Mouse (Mus musculus) small intestine, adult 2 months (tissue): ENCODE data around the gene Epb41l5. TPM values are rescaled to one million over a fixed set of nuclear protein-coding genes. Genes with fewer than 3 reads are reported as not detected.
A peak's percentile ranks its signal among the peaks of the same experiment; 100 is the strongest.

Experiments
- H3K27ac ChIP-seq: fragments of 200-500 bp; 2 replicates; pipeline ENCODE4 v1.5.1; 2012; ENCODE audit warnings: low read depth, low read length, control low read depth, inconsistent platforms; ENCODE audit not compliant: insufficient read depth
- H3K27me3 ChIP-seq: fragments of 200-500 bp; 2 replicates; pipeline ENCODE4 v1.6.1; 2012; ENCODE audit warnings: mild to moderate bottlenecking, moderate library complexity, low read length, inconsistent platforms; ENCODE audit not compliant: control insufficient read depth, insufficient read depth
- H3K36me3 ChIP-seq: fragments of 200-500 bp; 2 replicates; pipeline ENCODE4 v1.6.1; 2012; ENCODE audit warnings: mild to moderate bottlenecking, low read length, control low read depth, inconsistent platforms; ENCODE audit not compliant: control insufficient read depth, insufficient read depth
- H3K4me1 ChIP-seq: fragments of 200-500 bp; 2 replicates; pipeline ENCODE4 v1.6.1; 2012; ENCODE audit warnings: low read length, inconsistent platforms, mixed read lengths; ENCODE audit not compliant: control insufficient read depth, insufficient read depth, insufficient read length
- H3K4me3 ChIP-seq: fragments of 200-500 bp; 2 replicates; pipeline ENCODE4 v1.5.1; 2012; ENCODE audit warnings: low read depth, mild to moderate bottlenecking, control low read depth, inconsistent platforms, low read length, moderate library complexity
- CTCF ChIP-seq: fragments of 200-500 bp; IDR thresholded peaks from 2 replicates; pipeline ENCODE4 v1.5.1; 2012; ENCODE audit warnings: low read depth, mild to moderate bottlenecking, control low read depth, inconsistent platforms, low read length, moderate library complexity, mixed read lengths; ENCODE audit not compliant: insufficient replicate concordance, insufficient read length; ENCODE audit errors: extremely low read depth
- POLR2A ChIP-seq: fragments of 200-500 bp; IDR thresholded peaks from 2 replicates; pipeline ENCODE4 v1.6.1; 2012; ENCODE audit warnings: low read depth, mild to moderate bottlenecking, control low read depth, inconsistent platforms, low read length, moderate library complexity
- WGBS: fragments of 180-500 bp; shearing (Covaris S2); methylation state at CpG from one replicate; pipeline ENCODE4 v1.1.7; 2018; 5-methylcytosine and 5-hydroxymethylcytosine counted together
- polyA plus RNA-seq: library from polyadenylated mRNA; depleted of rRNA; stranded (reverse); fragments of >200 nt; gene quantifications from 2 replicates; pipeline ENCODE4 v1.2.3, GENCODE M21; 2012

The Epb41l5 gene
- polyA plus RNA-seq, 1 experiment, result 2.2 TPM

- whole genome bisulfite sequencing, result 76% methylated on average over 18 of the region's 18 CpGs
- Histone ChIP-seq H3K36me3 (peaks cover 5% of the 10 kb centered on the region), H3K27ac (no peak overlapping the region), H3K4me1 (peaks cover 7% of the 10 kb centered on the region; the same call in 1 of the 2 replicates), H3K4me3 (no peak overlapping the region), H3K27me3 (no peaks in the 10 kb centered on the region)
- TF ChIP-seq POLR2A (no peak), CTCF (no peak)
These were observed 115.6 kb downstream of the Epb41l5 start for GRCm38 (mm10) chr1:119533093-119533805.

GRCm38 (mm10) chr1:119532165-119532564 is 116.6 kb downstream of the Epb41l5 start:
- Histone ChIP-seq H3K4me1 (peaks cover 7% of the 10 kb centered on the region; the same call in 1 of the 2 replicates), H3K27me3 (no peaks in the 10 kb centered on the region), H3K4me3 (no peak overlapping the region), H3K27ac (no peak overlapping the region), H3K36me3 (peaks cover 11% of the 10 kb centered on the region)
- WGBS, result 92% methylated on average over 6 of the region's 6 CpGs
- TF ChIP-seq CTCF, result no peak
- no peak for TF ChIP-seq POLR2A

GRCm38 (mm10) chr1:119530941-119531340 is 117.9 kb downstream of the Epb41l5 start:
- Histone ChIP-seq H3K27me3 (no peaks in the 10 kb centered on the region), H3K27ac (peak overlapping the region; percentile 37), H3K4me1 (peaks cover 16% of the 10 kb centered on the region), H3K4me3 (no peak overlapping the region), H3K36me3 (peaks cover 13% of the 10 kb centered on the region)
- WGBS, result 20% methylated on average over 13 of the region's 13 CpGs
- TF ChIP-seq POLR2A (no peak), CTCF (no peak)

- peaks cover 13% of the 10 kb centered on the region for H3K36me3 ChIP-seq
- peak within 1 kb of the TSS; percentile 77 for H3K27ac ChIP-seq
- TF ChIP-seq POLR2A (peak; percentile 66), CTCF (no peak)
- WGBS, result 2% methylated on average over 82 of the region's 82 CpGs
- peak within 1 kb of the TSS; percentile 88 for H3K4me3 ChIP-seq
- no peaks in the 10 kb centered on the region for H3K27me3 ChIP-seq
- peaks cover 39% of the 10 kb centered on the region for H3K4me1 ChIP-seq
These were observed 122.9 kb downstream of the Epb41l5 start, which contains the start of gene Tmem185b for GRCm38 (mm10) chr1:119525689-119526591. Gene Tmem185b, plus strand, starts transcription at chr1:119526160.

GRCm38 (mm10) chr1:119525004-119525444 is 123.8 kb downstream of the Epb41l5 start:
- H3K4me3 ChIP-seq, result peak overlapping the region; percentile 88
- no peaks in the 10 kb centered on the region for H3K27me3 ChIP-seq
- peaks cover 35% of the 10 kb centered on the region for H3K4me1 ChIP-seq
- WGBS, result 13% methylated on average over 5 of the region's 5 CpGs
- H3K27ac ChIP-seq, result peak overlapping the region; percentile 48; the same call in 1 of the 2 replicates
- H3K36me3 ChIP-seq, result peaks cover 13% of the 10 kb centered on the region
- no peak for TF ChIP-seq CTCF
- no peak for TF ChIP-seq POLR2A

GRCm38 (mm10) chr1:119523826-119524225 is 125.0 kb downstream of the Epb41l5 start:
- H3K27ac ChIP-seq, result peak overlapping the region; percentile 45
- H3K4me1 ChIP-seq, result peaks cover 39% of the 10 kb centered on the region
- H3K27me3 ChIP-seq, result no peaks in the 10 kb centered on the region
- WGBS, result 86% methylated on average over 7 of the region's 7 CpGs
- TF ChIP-seq POLR2A (no peak), CTCF (no peak)
- H3K36me3 ChIP-seq, result peaks cover 9% of the 10 kb centered on the region
- no peak overlapping the region for H3K4me3 ChIP-seq

- Histone ChIP-seq H3K27me3 (no peaks in the 10 kb centered on the region), H3K4me3 (no peak overlapping the region), H3K27ac (peak overlapping the region; percentile 45), H3K4me1 (peaks cover 39% of the 10 kb centered on the region), H3K36me3 (peaks cover 8% of the 10 kb centered on the region)
- WGBS, result 55% methylated on average over 7 of the region's 7 CpGs
- no peak for TF ChIP-seq CTCF
- TF ChIP-seq POLR2A, result no peak
These were observed 125.4 kb downstream of the Epb41l5 start for GRCm38 (mm10) chr1:119523369-119523768.
